Mouse (Mus musculus) gastrocnemius, postnatal 4 days (tissue): ENCODE data around the gene Vnn1. TPM values are rescaled to one million over a fixed set of nuclear protein-coding genes. Genes with fewer than 3 reads are reported as not detected.

Experiments used
- total RNA-seq, 2 experiments: library from RNA; stranded (reverse); gene quantifications; 2 replicates each; pipeline ENCODE4 v1.2.3; 2021

The Vnn1 gene
- total RNA-seq, 2 experiments from 2014 or later: 0.15 to 0.41 TPM

Other genes with a start within 250 kb of the Vnn1 start
- 100 to 1,000 TPM; 472 to 555 TPM for gene Rps12, start 107.4 kb upstream of the Vnn1 start, total RNA-seq
- gene Slc18b1, start 97.7 kb upstream of the Vnn1 start, total RNA-seq: 10 to 100 TPM; 17.1 to 20.8 TPM
- under 1 TPM; 0.25 to 0.62 TPM for gene Vnn3, start 43.2 kb upstream of the Vnn1 start, total RNA-seq
- gene Taar1, start 25.7 kb downstream of the Vnn1 start, total RNA-seq: not detected
- gene Taar2, start 43.9 kb downstream of the Vnn1 start, total RNA-seq: not detected
- not detected for gene Taar3, start 54.9 kb downstream of the Vnn1 start, total RNA-seq
- gene Taar4, start 65.8 kb downstream of the Vnn1 start, total RNA-seq: not detected
- gene Taar5, start 76.0 kb downstream of the Vnn1 start, total RNA-seq: not detected
- not detected for gene Taar6, start 91.0 kb downstream of the Vnn1 start, total RNA-seq
- gene Taar7a, start 98.8 kb downstream of the Vnn1 start, total RNA-seq: not detected
- not detected for gene Taar7b, start 105.3 kb downstream of the Vnn1 start, total RNA-seq
- gene Taar7d, start 132.5 kb downstream of the Vnn1 start, total RNA-seq: not detected
- not detected for gene Taar7e, start 142.9 kb downstream of the Vnn1 start, total RNA-seq
- gene Taar7f, start 154.8 kb downstream of the Vnn1 start, total RNA-seq: not detected
- gene Taar8a, start 181.8 kb downstream of the Vnn1 start, total RNA-seq: not detected
- not detected for gene Taar8b, start 197.6 kb downstream of the Vnn1 start, total RNA-seq
- not detected for gene Taar8c, start 207.2 kb downstream of the Vnn1 start, total RNA-seq
- gene Taar9, start 214.8 kb downstream of the Vnn1 start, total RNA-seq: not detected